Mouse (Mus musculus) heart, adult 2 months (tissue): ENCODE measurements at regions not wholly inside any gene's neighbourhood (a gene's known extent, or its start where the extent isn't known, plus 50 kb on each side); places are given as distances from the start of the nearest gene placed in this dataset.

Source experiments
- CTCF ChIP-seq: fragments of 200-600 bp; IDR thresholded peaks from 2 replicates; pipeline ENCODE4 v1.8.1; 2022; ENCODE audit warnings: antibody characterized with exemption, mild to moderate bottlenecking, moderate library complexity
- EP300 ChIP-seq: fragments of 200-500 bp; IDR thresholded peaks from 2 replicates; pipeline ENCODE4 v1.6.1; 2011; ENCODE audit warnings: low read depth, low read length, control low read depth; ENCODE audit not compliant: insufficient read depth
- POLR2A ChIP-seq: fragments of 200-500 bp; IDR thresholded peaks from 2 replicates; pipeline ENCODE4 v1.6.1; 2011; ENCODE audit warnings: mild to moderate bottlenecking, low read depth, low read length, control low read depth; ENCODE audit not compliant: insufficient read depth

GRCm38 (mm10) chr2:22165443-22165842 lies 61.9 kb upstream of the Myo3a start:
- TF ChIP-seq CTCF (no peak), EP300 (no peak), POLR2A (no peak)
